Mouse (Mus musculus): ENCODE data around the gene Olfr205.

- TF ChIP-seq CTCF (IDR thresholded peaks at IDR 0.05; ENCODE audit: extremely low read depth, insufficient read depth, low read length) (no peak), POLR2A (IDR thresholded peaks at IDR 0.05; ENCODE audit: extremely low read depth, insufficient read depth, low read length) (no peak)
Measured at GRCm38 (mm10) chr16:59280542-59280941, 50.4 kb downstream of the Olfr205 start.
